Mouse (Mus musculus) liver, embryonic 11.5 days (tissue): ENCODE measurements around the gene Gm10310. TPM values are rescaled to one million over a fixed set of nuclear protein-coding genes. Genes with fewer than 3 reads are reported as not detected.
"Not testable (repeated sequence)": the region's sequence is repeated elsewhere in the genome, so short reads cannot be mapped to it uniquely, and the experiment has no call there.

ENCODE experiments used
- ATAC-seq: fragments of 200-750 bp; cut with Nextera tagmentation; replicated peaks from 2 replicates; pipeline ENCODE4 v1.8.0; 2017; ENCODE audit warnings: moderate number of reproducible peaks, mild to moderate bottlenecking, moderate TSS enrichment, moderate library complexity; ENCODE audit not compliant: low FRiP score
- DNase-seq: peaks from one replicate; pipeline ENCODE4 v3.0.0-alpha.2; 2017; ENCODE audit warnings: low spot score
- H3K27ac ChIP-seq: fragments of 300-500 bp; sonication (generic); 2 replicates; pipeline ENCODE4 v1.5.1; 2014; ENCODE audit warnings: mild to moderate bottlenecking, low read depth, low read length, control low read depth
- H3K27me3 ChIP-seq: fragments of 300-500 bp; sonication (generic); replicated peaks from 2 replicates; pipeline ENCODE4 v1.6.1; 2014; ENCODE audit warnings: low read length, mixed read lengths; ENCODE audit not compliant: control insufficient read depth, insufficient read depth
- H3K36me3 ChIP-seq: fragments of 300-500 bp; sonication (generic); 2 replicates; pipeline ENCODE4 v1.6.1; 2014; ENCODE audit warnings: mild to moderate bottlenecking, low read length, moderate library complexity, mixed read lengths; ENCODE audit not compliant: control insufficient read depth, insufficient read depth
- H3K4me1 ChIP-seq: fragments of 300-500 bp; sonication (generic); replicated peaks from 2 replicates; pipeline ENCODE4 v1.6.1; 2014; ENCODE audit warnings: low read length, mixed read lengths; ENCODE audit not compliant: control insufficient read depth, insufficient read depth
- H3K4me2 ChIP-seq: fragments of 300-500 bp; sonication (generic); 2 replicates; pipeline ENCODE4 v1.6.1; 2014; ENCODE audit warnings: mild to moderate bottlenecking, control low read depth, moderate library complexity
- H3K4me3 ChIP-seq: fragments of 300-500 bp; sonication (generic); 2 replicates; pipeline ENCODE4 v1.5.1; 2014; ENCODE audit warnings: low read depth, low read length, control low read depth
- H3K9ac ChIP-seq: fragments of 300-500 bp; sonication (generic); 2 replicates; pipeline ENCODE4 v1.6.1; 2014; ENCODE audit warnings: low read depth, low read length, control low read depth
- H3K9me3 ChIP-seq: fragments of 300-500 bp; sonication (generic); 2 replicates; pipeline ENCODE4 v1.6.1; 2016; ENCODE audit warnings: low read length, inconsistent platforms, mixed read lengths; ENCODE audit not compliant: control insufficient read depth
- WGBS: fragments of 180-500 bp; shearing (Covaris S2); extraction: QIAGEN DNeasy Blood & Tissue Kit; methylation state at CpG from one replicate; pipeline ENCODE4 v1.1.7; 2014; 5-methylcytosine and 5-hydroxymethylcytosine counted together
- polyA plus RNA-seq: library from polyadenylated mRNA; unstranded; fragments of >200 nt; fragmentation: Nextera tagmentation; extraction: Ambion mirVana; gene quantifications from 2 replicates; pipeline ENCODE4 v1.2.1, GENCODE M21; 2014

The Gm10310 gene
- polyA plus RNA-seq, result not detected in 2 replicates

- not testable (repeated sequence) for ATAC-seq, H3K4me3 ChIP-seq, H3K27me3 ChIP-seq, DNase-seq, H3K9me3 ChIP-seq, H3K9ac ChIP-seq, H3K36me3 ChIP-seq, H3K4me2 ChIP-seq, H3K4me1 ChIP-seq, H3K27ac ChIP-seq
- whole genome bisulfite sequencing, result no CpG with 5 or more reads among the region's 1 CpGs
Measured at GRCm38 (mm10) chr10:129984962-129985361, at the start of gene Gm10310. Gene Gm10310, minus strand, starts transcription at chr10:129985062.

DNA sequence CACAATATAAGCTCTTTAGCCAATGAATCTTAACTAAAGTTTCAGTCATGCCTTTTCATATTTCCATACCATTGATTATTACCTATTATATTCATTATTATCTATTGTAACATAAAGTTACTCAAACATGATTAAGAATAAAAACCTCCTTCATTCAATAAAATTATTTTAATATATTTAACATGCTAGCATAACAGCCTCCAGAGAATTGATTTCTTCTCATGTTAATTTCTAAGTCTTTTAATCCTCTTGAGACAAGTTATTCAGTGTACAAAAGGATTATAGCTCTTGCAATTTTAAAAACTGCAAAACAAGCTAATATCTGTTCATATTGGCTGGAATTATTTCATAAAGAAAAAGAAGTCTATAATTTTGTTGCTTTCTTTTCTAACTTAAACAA, 45.2 kb upstream of the Gm10310 start, which contains the start of gene Olfr821:
Gene Olfr821 (plus strand): TSS at position 301 of the 400 bp plus-strand sequence.
- H3K4me1 ChIP-seq, result no peaks in the 10 kb centered on the region
- H3K9me3 ChIP-seq, result no peaks in the 10 kb centered on the region
- no peak within 1 kb of the TSS for H3K4me3 ChIP-seq
- no peak within 1 kb of the TSS for H3K27ac ChIP-seq
- no peak for ATAC-seq
- no peaks in the 10 kb centered on the region for H3K36me3 ChIP-seq
- no peak within 1 kb of the TSS for H3K9ac ChIP-seq
- no peak within 1 kb of the TSS for H3K4me2 ChIP-seq
- no peak for DNase-seq
- H3K27me3 ChIP-seq, result no peaks in the 10 kb centered on the region

GRCm38 (mm10) chr10:130012321-130012720, 27.5 kb upstream of the Gm10310 start, which contains the start of gene Olfr820:
Gene Olfr820, plus strand, starts transcription at chr10:130012621.
- Histone ChIP-seq H3K4me2 (no peak within 1 kb of the TSS), H3K27me3 (no peaks in the 10 kb centered on the region), H3K4me1 (no peaks in the 10 kb centered on the region), H3K36me3 (no peaks in the 10 kb centered on the region), H3K9ac (no peak within 1 kb of the TSS), H3K9me3 (no peaks in the 10 kb centered on the region), H3K4me3 (no peak within 1 kb of the TSS), H3K27ac (no peak within 1 kb of the TSS)
- no peak for DNase-seq
- no peak for ATAC-seq

GRCm38 (mm10) chr10:130005366-130005765, 20.5 kb upstream of the Gm10310 start:
- not testable (repeated sequence) for H3K4me2 ChIP-seq, H3K9me3 ChIP-seq, ATAC-seq, H3K9ac ChIP-seq, H3K27ac ChIP-seq, DNase-seq, H3K4me1 ChIP-seq, H3K27me3 ChIP-seq, H3K36me3 ChIP-seq, H3K4me3 ChIP-seq
- 74% methylated on average over 4 of the region's 4 CpGs for WGBS

DNA sequence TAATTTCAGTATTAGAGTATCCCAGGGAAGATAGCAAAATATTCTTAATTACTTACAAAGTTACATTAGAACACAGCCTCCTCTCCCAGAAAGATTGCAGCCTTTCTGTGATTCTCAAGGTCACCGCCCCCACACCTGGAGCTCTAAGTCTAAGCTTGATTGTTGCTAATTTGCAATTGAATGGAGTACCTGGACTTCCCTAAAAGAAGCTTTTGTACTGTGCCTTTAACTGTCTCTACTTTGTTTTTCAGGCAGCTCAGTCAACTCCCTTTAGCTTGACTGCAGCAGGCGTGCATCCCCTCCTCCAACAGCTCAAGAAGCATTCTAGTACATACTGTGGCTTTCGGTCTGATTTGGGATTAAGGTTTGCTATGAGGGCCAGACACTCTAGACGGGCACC, 19.2 kb upstream of the Gm10310 start:
- H3K9ac ChIP-seq, H3K27me3 ChIP-seq, H3K36me3 ChIP-seq, H3K27ac ChIP-seq, H3K4me1 ChIP-seq, ATAC-seq, H3K4me3 ChIP-seq, H3K4me2 ChIP-seq, DNase-seq, H3K9me3 ChIP-seq: not testable (repeated sequence)
- 72% methylated on average over 4 of the region's 4 CpGs for WGBS

GRCm38 (mm10) chr10:129981867-129982266, 3.0 kb downstream of the Gm10310 start:
- no CpG with 5 or more reads among the region's 3 CpGs for WGBS
- not testable (repeated sequence) for H3K27ac ChIP-seq, H3K4me1 ChIP-seq, H3K4me2 ChIP-seq, DNase-seq, H3K9ac ChIP-seq, H3K27me3 ChIP-seq, ATAC-seq, H3K36me3 ChIP-seq, H3K9me3 ChIP-seq, H3K4me3 ChIP-seq

DNA sequence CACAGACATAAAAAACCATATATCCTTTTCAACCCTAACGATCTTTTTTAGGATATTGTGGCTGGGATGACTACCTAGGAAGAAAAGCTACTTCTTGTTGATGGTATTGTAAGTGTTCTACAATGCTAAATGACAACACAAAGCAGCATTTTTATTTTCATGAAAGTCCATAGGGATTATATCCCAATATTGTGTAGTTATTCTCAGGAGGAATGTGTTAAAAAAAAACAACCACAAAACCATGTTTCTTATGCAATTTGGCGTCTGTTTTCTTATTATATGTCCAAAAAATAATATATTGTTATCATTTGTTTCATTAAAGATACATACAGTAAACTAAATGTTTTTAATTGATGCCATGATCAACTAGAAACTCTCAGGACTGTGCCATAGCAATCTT, 8.8 kb downstream of the Gm10310 start, which contains the start of gene Olfr247:
Gene Olfr247 (minus strand): TSS at position 101 of the 400 bp plus-strand sequence.
- WGBS, result no CpG with 5 or more reads among the region's 2 CpGs
- not testable (repeated sequence) for H3K4me3 ChIP-seq, ATAC-seq, H3K27me3 ChIP-seq, H3K27ac ChIP-seq, H3K9ac ChIP-seq, H3K4me2 ChIP-seq, H3K9me3 ChIP-seq, DNase-seq, H3K36me3 ChIP-seq, H3K4me1 ChIP-seq

GRCm38 (mm10) chr10:129972994-129973393, 11.9 kb downstream of the Gm10310 start:
- not testable (repeated sequence) for H3K36me3 ChIP-seq, H3K9me3 ChIP-seq, ATAC-seq, H3K27ac ChIP-seq, DNase-seq, H3K4me2 ChIP-seq, H3K4me3 ChIP-seq, H3K4me1 ChIP-seq, H3K27me3 ChIP-seq, H3K9ac ChIP-seq
- no CpG with 5 or more reads among the region's 3 CpGs for WGBS

- H3K4me2 ChIP-seq, DNase-seq, H3K9me3 ChIP-seq, ATAC-seq, H3K9ac ChIP-seq, H3K4me1 ChIP-seq, H3K27ac ChIP-seq, H3K36me3 ChIP-seq, H3K4me3 ChIP-seq, H3K27me3 ChIP-seq: not testable (repeated sequence)
- 75% methylated on average over 2 of the region's 2 CpGs for WGBS
Measured at GRCm38 (mm10) chr10:129967166-129967565, 17.7 kb downstream of the Gm10310 start, which contains the start of gene Olfr819. Gene Olfr819, minus strand, starts transcription at chr10:129967266.
